In genomic region chr1:37491672-37492071, GRCm38 (mm10) we compare ENCODE assay signal across 13 mouse cellular contexts. TPM values are rescaled to one million over a fixed set of nuclear protein-coding genes. Genes with fewer than 3 reads are reported as not detected.
A peak's percentile ranks its signal among the peaks of the same experiment; 100 is the strongest.
DNase-seq lines count a peak whose midpoint lies in the region; ATAC-seq and TF ChIP-seq lines count a peak whose summit lies in the region.
"Had no signal": no experiment of that assay in that cellular context is flagged by ENCODE, and none has a peak within 500 bp of the region (broad histone marks: within the 10 kb centered on the region; RNA-seq: fewer than 3 reads in every experiment).

No protein-coding gene starts in this region.

- no peak overlapping the region for H3K9ac ChIP-seq in heart, adult 2 months (ENCODE audit: low read depth, low read length)
- H3K9ac ChIP-seq: lung, embryonic 14.5 days; neural tube, embryonic 13.5 days had no signal

- intact Hi-C loops in heart, adult 2 months (cut with DNase I), result no loop called here
- intact Hi-C loops in heart, postnatal 25 days (cut with DNase I), result loop anchor here (5.0 kb wide), 1 partner anchor 46 kb away; no protein-coding TSS in a partner anchor

- WGBS in heart, adult 2 months, result 34% methylated on average over 7 of the region's 7 CpGs

- no peak for TF ChIP-seq CTCF in heart, adult 2 months (IDR thresholded peaks at IDR 0.05)

- no peaks in the 10 kb centered on the region for H3K79me2 ChIP-seq in heart, adult 2 months (replicated peaks; ENCODE audit: control insufficient read depth, insufficient read depth, low read length)

- H3K27ac ChIP-seq in heart, adult 2 months, result peak overlapping the region; percentile 31
- H3K27ac ChIP-seq: embryonic facial prominence, embryonic 10.5 days; neural tube, embryonic 13.5 days had no signal

- H3K36me3 ChIP-seq in heart, adult 2 months (ENCODE audit: control insufficient read depth, insufficient read depth, low read length), result peaks cover 14% of the 10 kb centered on the region

- TF ChIP-seq EP300 in heart, adult 2 months (IDR thresholded peaks at IDR 0.05; ENCODE audit: insufficient read depth, low read depth, low read length), result no peak

- no peak for TF ChIP-seq POLR2A in heart, adult 2 months (IDR thresholded peaks at IDR 0.05; ENCODE audit: insufficient read depth, low read depth, low read length)

- peak; percentile 78 for ATAC-seq in granulocyte monocyte progenitor cell, adult 5-6 weeks (replicated peaks; ENCODE audit: poor library complexity, severe bottlenecking)
- 0 out of 2 replicates have a peak, but pooled peaks have one; percentile 37 for ATAC-seq in megakaryocyte-erythroid progenitor cell, adult 5-6 weeks (replicated peaks; ENCODE audit: low FRiP score, low TSS enrichment, poor library complexity, severe bottlenecking)

- H3K4me3 ChIP-seq in heart, adult 2 months, result no peak overlapping the region
- H3K4me3 ChIP-seq: embryonic facial prominence, embryonic 10.5 days; neural tube, embryonic 13.5 days had no signal

- H3K4me1 ChIP-seq in heart, adult 2 months (ENCODE audit: control insufficient read depth, insufficient read depth, low read length), result peaks cover 4% of the 10 kb centered on the region
- H3K4me1 ChIP-seq: embryonic facial prominence, embryonic 10.5 days; neural tube, embryonic 13.5 days had no signal

- no peaks in the 10 kb centered on the region for H3K27me3 ChIP-seq in heart, adult 2 months (ENCODE audit: control insufficient read depth, insufficient read depth, low read length)

- DNase-seq in heart, adult 2 months, result peak in 1 of 2 experiments; percentile 60
- no peak for DNase-seq in heart, postnatal 25 days (ENCODE audit: low spot score)
- peak; percentile 73 to 80 for DNase-seq in B cell, adult 2 months
- no peak for DNase-seq in left cerebral cortex, adult 8-10 months (ENCODE audit: low spot score in 2 of 2)
- no peak for DNase-seq in right cerebral cortex, postnatal 14 days
- DNase-seq in left cerebral cortex, adult 18-20 months (ENCODE audit: low spot score in 2 of 2), result no peak
- DNase-seq: adrenal gland, postnatal 14 days; heart, postnatal 36 days; lung, embryonic 14.5 days had no signal

RNA-seq across cellular contexts. Expression of gene Mgat4a, which starts 49.1 kb away (rescaled TPM):
- 10 to 100 TPM in 1 of 2 experiments, 1 to 10 TPM in 1; 8.7 to 11.8 TPM for total RNA-seq in heart, adult 2 months (2021)
- polyA plus RNA-seq in heart, adult 2 months (2012; rRNA removed), result 4.5 and 7.6 TPM in 2 replicates
- 10 to 100 TPM in 1 of 2 experiments, 1 to 10 TPM in 1; 8.6 to 10.8 TPM for total RNA-seq in heart, postnatal 25 days (2021)
- 11.3 and 12.9 TPM in 2 replicates for total RNA-seq in granulocyte monocyte progenitor cell, adult 5-6 weeks (2014; fragmentation: Nextera tagmentation)
- 12.9 and 16.0 TPM in 2 replicates for total RNA-seq in granulocyte monocyte progenitor cell, adult 5-6 weeks (2017)
- 12.9 and 17.7 TPM in 2 replicates for total RNA-seq in megakaryocyte-erythroid progenitor cell, adult 5-6 weeks (2014; fragmentation: Nextera tagmentation)
- total RNA-seq in megakaryocyte-erythroid progenitor cell, adult 5-6 weeks (2017), result 2.9 and 7.1 TPM in 2 replicates
- total RNA-seq in left cerebral cortex, adult 8-10 months (2022), result 10 to 100 TPM; 28.8 to 31.9 (median 29.2) TPM
- total RNA-seq in left cerebral cortex, adult 18-20 months (2021), result 10 to 100 TPM; 31.7 to 35.0 TPM

Comparison
In these comparisons a context has a peak if more than half of its experiments do, and no peak if none do; other contexts are left out.
1. DNase-seq: peak in B cell, adult 2 months (2 of 2); none in heart, postnatal 25 days (single experiment), left cerebral cortex, adult 8-10 months (0 of 2), right cerebral cortex, postnatal 14 days (single experiment) and left cerebral cortex, adult 18-20 months (0 of 2).